ENCODE assay signal across 8 mouse cellular contexts in the genomic region with DNA sequence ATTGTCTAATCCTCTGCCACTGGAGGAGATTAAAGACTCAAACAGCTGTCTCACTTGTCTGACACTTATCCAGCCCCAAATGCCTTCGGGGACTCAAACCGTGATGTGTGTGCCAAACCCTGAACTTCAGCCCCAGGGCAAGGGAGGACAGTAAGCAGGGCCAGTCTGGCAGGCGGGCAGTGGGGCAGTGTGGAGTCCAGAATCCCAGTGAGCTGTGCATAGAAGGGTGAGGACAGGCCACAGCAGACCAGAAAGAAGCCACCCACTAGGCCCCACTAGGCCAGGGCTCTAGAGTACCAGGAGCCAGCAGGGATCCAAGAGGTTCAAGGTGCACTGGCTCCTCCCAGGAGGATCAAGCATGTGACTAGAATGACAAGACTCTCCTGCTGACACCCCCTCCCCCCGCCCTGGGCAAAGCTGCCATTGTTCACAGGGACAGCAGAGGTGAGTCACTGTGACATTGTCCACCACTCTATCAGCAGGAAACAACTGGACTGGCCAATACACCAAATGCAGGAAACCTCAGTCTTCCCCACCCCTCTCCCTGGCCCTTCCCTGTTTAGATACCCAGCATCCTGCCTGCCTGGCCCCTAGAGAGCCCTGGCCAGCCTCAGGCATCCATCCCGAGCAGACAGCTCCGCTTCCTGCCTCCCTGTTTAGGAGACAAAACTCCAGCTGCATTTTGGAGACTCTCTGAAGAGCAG. TPM values are rescaled to one million over a fixed set of nuclear protein-coding genes. Genes with fewer than 3 reads are reported as not detected.
DNase-seq lines count a peak whose midpoint lies in the region; ATAC-seq lines count a peak whose summit lies in the region.

No protein-coding gene starts in this region.

- WGBS in limb, embryonic 12.5 days, result 52% methylated on average over 6 of the region's 6 CpGs
- WGBS in limb, embryonic 10.5 days, result 57% methylated on average over 6 of the region's 6 CpGs
- 43% methylated on average over 6 of the region's 6 CpGs for WGBS in embryonic facial prominence, embryonic 15.5 days

- H3K9me3 ChIP-seq in limb, embryonic 12.5 days, result no peaks in the 10 kb centered on the region
- no peaks in the 10 kb centered on the region for H3K9me3 ChIP-seq in limb, embryonic 10.5 days (replicated peaks)
- no peaks in the 10 kb centered on the region for H3K9me3 ChIP-seq in embryonic facial prominence, embryonic 15.5 days (replicated peaks)

- DNase-seq in limb, embryonic 10.5 days (ENCODE audit: low spot score), result no peak
- peak; percentile 78 for DNase-seq in kidney, adult 18-20 months
- peak; percentile 66 for DNase-seq in lung, postnatal 14 days
- DNase-seq in frontal cortex, postnatal 25 days (ENCODE audit: low spot score in 2 of 2), result no peak
- DNase-seq in urinary bladder, adult 18-20 months (ENCODE audit: low spot score in 2 of 2), result no peak

- H3K9ac ChIP-seq in limb, embryonic 12.5 days (replicated peaks), result no peak overlapping the region
- H3K9ac ChIP-seq in embryonic facial prominence, embryonic 15.5 days, result no peak overlapping the region

- H3K36me3 ChIP-seq in limb, embryonic 12.5 days, result no peaks in the 10 kb centered on the region
- H3K36me3 ChIP-seq in limb, embryonic 10.5 days, result no peaks in the 10 kb centered on the region
- H3K36me3 ChIP-seq in embryonic facial prominence, embryonic 15.5 days, result no peaks in the 10 kb centered on the region

- no peak overlapping the region for H3K4me3 ChIP-seq in limb, embryonic 12.5 days (replicated peaks)
- no peak overlapping the region for H3K4me3 ChIP-seq in limb, embryonic 10.5 days
- H3K4me3 ChIP-seq in embryonic facial prominence, embryonic 15.5 days (replicated peaks), result no peak overlapping the region

- H3K4me1 ChIP-seq in limb, embryonic 12.5 days (replicated peaks), result peaks cover 56% of the 10 kb centered on the region
- H3K4me1 ChIP-seq in limb, embryonic 10.5 days, result peaks cover 45% of the 10 kb centered on the region
- peaks cover 68% of the 10 kb centered on the region for H3K4me1 ChIP-seq in embryonic facial prominence, embryonic 15.5 days

- H3K27me3 ChIP-seq in limb, embryonic 12.5 days, result no peaks in the 10 kb centered on the region
- H3K27me3 ChIP-seq in limb, embryonic 10.5 days (ENCODE audit: low read depth, poor library complexity, severe bottlenecking), result no peaks in the 10 kb centered on the region
- H3K27me3 ChIP-seq in embryonic facial prominence, embryonic 15.5 days, result no peaks in the 10 kb centered on the region

- no peak for ATAC-seq in limb, embryonic 12.5 days (ENCODE audit: insufficient number of reproducible peaks, insufficient read depth, low FRiP score, low TSS enrichment, low read depth)
- no peak for ATAC-seq in embryonic facial prominence, embryonic 15.5 days (ENCODE audit: insufficient number of reproducible peaks, low FRiP score, low TSS enrichment, low read depth)
- no peak for ATAC-seq in frontal cortex, adult (ENCODE audit: low TSS enrichment)

- no peak overlapping the region for H3K4me2 ChIP-seq in limb, embryonic 12.5 days
- no peak overlapping the region for H3K4me2 ChIP-seq in embryonic facial prominence, embryonic 15.5 days (replicated peaks)

- H3K27ac ChIP-seq in limb, embryonic 12.5 days, result 0 out of 2 replicates have a peak overlapping the region, but pooled peaks have one; percentile 45
- H3K27ac ChIP-seq in limb, embryonic 10.5 days, result no peak overlapping the region
- H3K27ac ChIP-seq in embryonic facial prominence, embryonic 15.5 days (replicated peaks), result peak overlapping the region; percentile 88

RNA-seq across cellular contexts. Expression of a gene that starts 40.9 kb away (rescaled TPM):
- 103 and 114 TPM in 2 replicates for polyA plus RNA-seq in limb, embryonic 12.5 days (2016; fragmentation: Nextera tagmentation; extraction: Ambion mirVana)
- polyA plus RNA-seq in limb, embryonic 10.5 days (2016; fragmentation: Nextera tagmentation; extraction: Ambion mirVana), result 61.2 and 78.5 TPM in 2 replicates
- 156 and 177 TPM in 2 replicates for polyA plus RNA-seq in embryonic facial prominence, embryonic 15.5 days (2015; fragmentation: Nextera tagmentation; extraction: Ambion mirVana)

Comparison
In these comparisons a context has a peak if more than half of its experiments do, and no peak if none do; other contexts are left out.
1. DNase-seq: peak in kidney, adult 18-20 months (single experiment) and lung, postnatal 14 days (single experiment); none in limb, embryonic 10.5 days (single experiment), frontal cortex, postnatal 25 days (0 of 2) and urinary bladder, adult 18-20 months (0 of 2).